Mouse (Mus musculus) stomach, postnatal 0 days (tissue): Measurements from ENCODE around the gene Fgfr2. TPM values are rescaled to one million over a fixed set of nuclear protein-coding genes. Genes with fewer than 3 reads are reported as not detected.
A peak's percentile ranks its signal among the peaks of the same experiment; 100 is the strongest.

ENCODE experiments used
- ATAC-seq: fragments of 200-750 bp; cut with Nextera tagmentation; 2 replicates; pipeline ENCODE4 v1.8.0; 2017; ENCODE audit not compliant: low FRiP score, low TSS enrichment
- DNase-seq: peaks from one replicate; pipeline ENCODE4 v3.0.0-alpha.2; 2016; ENCODE audit warnings: low spot score
- H3K27ac ChIP-seq: fragments of 300-500 bp; sonication (generic); replicated peaks from 2 replicates; pipeline ENCODE4 v1.5.1; 2014; ENCODE audit warnings: mild to moderate bottlenecking, control low read depth
- H3K27me3 ChIP-seq: fragments of 300-500 bp; sonication (generic); 2 replicates; pipeline ENCODE4 v1.6.1; 2014; ENCODE audit warnings: low read length; ENCODE audit not compliant: control insufficient read depth, insufficient read depth
- H3K36me3 ChIP-seq: fragments of 300-500 bp; sonication (generic); 2 replicates; pipeline ENCODE4 v1.6.1; 2014; ENCODE audit warnings: low read length, mixed read lengths; ENCODE audit not compliant: control insufficient read depth, insufficient read depth
- H3K4me1 ChIP-seq: fragments of 300-500 bp; sonication (generic); replicated peaks from 2 replicates; pipeline ENCODE4 v1.6.1; 2014; ENCODE audit warnings: antibody characterized with exemption; ENCODE audit not compliant: control insufficient read depth, insufficient read depth
- H3K4me2 ChIP-seq: fragments of 300-500 bp; sonication (generic); replicated peaks from 2 replicates; pipeline ENCODE4 v1.6.1; 2014; ENCODE audit warnings: low read depth, mild to moderate bottlenecking, control low read depth, moderate library complexity
- H3K4me3 ChIP-seq: fragments of 300-500 bp; sonication (generic); 2 replicates; pipeline ENCODE4 v1.5.1; 2014; ENCODE audit warnings: low read depth, low read length, control low read depth
- H3K9ac ChIP-seq: fragments of 300-500 bp; sonication (generic); 2 replicates; pipeline ENCODE4 v1.6.1; 2014; ENCODE audit warnings: mild to moderate bottlenecking, low read length, control low read depth, mixed read lengths
- H3K9me3 ChIP-seq: fragments of 300-500 bp; sonication (generic); 2 replicates; pipeline ENCODE4 v1.6.1; 2016; ENCODE audit warnings: low read length; ENCODE audit not compliant: control insufficient read depth
- CTCF ChIP-seq: IDR thresholded peaks from 2 replicates; pipeline ENCODE4 v1.5.1; 2016; ENCODE audit warnings: antibody characterized with exemption, low read depth, mild to moderate bottlenecking, moderate library complexity
- EP300 ChIP-seq: optimal IDR thresholded peaks from 2 replicates; pipeline ENCODE3; 2016; ENCODE audit warnings: antibody characterized with exemption
- WGBS: fragments of 180-500 bp; shearing (Covaris S2); extraction: QIAGEN DNeasy Blood & Tissue Kit; methylation state at CpG from one replicate; pipeline ENCODE4 v1.1.7; 2014; 5-methylcytosine and 5-hydroxymethylcytosine counted together
- polyA plus RNA-seq: library from polyadenylated mRNA; unstranded; fragments of >200 nt; fragmentation: Nextera tagmentation; extraction: Ambion mirVana; gene quantifications from 2 replicates; pipeline ENCODE4 v1.2.1, GENCODE M21; 2015

Gene Fgfr2
- 60.8 and 67.1 TPM in 2 replicates for polyA plus RNA-seq

GRCm38 (mm10) chr7:133123244-133123998 lies at the start of gene Fgfr2:
TSS of gene Fgfr2 (minus strand) at chr7:133123350.
- Histone ChIP-seq H3K27me3 (no peaks in the 10 kb centered on the region), H3K27ac (peak within 1 kb of the TSS; percentile 100), H3K36me3 (no peaks in the 10 kb centered on the region), H3K9ac (peak within 1 kb of the TSS; percentile 98), H3K9me3 (no peaks in the 10 kb centered on the region), H3K4me3 (peak within 1 kb of the TSS; percentile 94), H3K4me2 (peak within 1 kb of the TSS; percentile 87), H3K4me1 (0 out of 2 replicates have a peak, but pooled peaks cover 2% of the 10 kb centered on the region)
- peak; percentile 72 for ATAC-seq
- peak; percentile 88 for DNase-seq
- TF ChIP-seq CTCF (no peak), EP300 (no peak)
- WGBS, result under 1% methylated on average over 36 of the region's 53 CpGs

- Histone ChIP-seq H3K9me3 (no peaks in the 10 kb centered on the region), H3K27ac (no peak overlapping the region), H3K27me3 (no peaks in the 10 kb centered on the region), H3K9ac (no peak overlapping the region), H3K36me3 (no peaks in the 10 kb centered on the region), H3K4me1 (0 out of 2 replicates have a peak, but pooled peaks cover 2% of the 10 kb centered on the region), H3K4me2 (no peak overlapping the region), H3K4me3 (no peak overlapping the region)
- TF ChIP-seq EP300 (no peak), CTCF (no peak)
- ATAC-seq (no peak), DNase-seq (no peak)
- WGBS, result 69% methylated on average over 4 of the region's 4 CpGs
Measured at GRCm38 (mm10) chr7:133171403-133172032, 48.4 kb upstream of the Fgfr2 start.

GRCm38 (mm10) chr7:133168928-133169327 lies 45.8 kb upstream of the Fgfr2 start:
- Histone ChIP-seq H3K27me3 (no peaks in the 10 kb centered on the region), H3K4me2 (no peak overlapping the region), H3K9ac (no peak overlapping the region), H3K4me1 (0 out of 2 replicates have a peak, but pooled peaks cover 2% of the 10 kb centered on the region), H3K9me3 (no peaks in the 10 kb centered on the region), H3K27ac (no peak overlapping the region), H3K36me3 (no peaks in the 10 kb centered on the region), H3K4me3 (no peak overlapping the region)
- DNase-seq (no peak), ATAC-seq (no peak)
- 82% methylated on average over 3 of the region's 3 CpGs for WGBS
- TF ChIP-seq EP300, result no peak
- TF ChIP-seq CTCF, result no peak

- Histone ChIP-seq H3K4me3 (no peak overlapping the region), H3K9ac (no peak overlapping the region)
- WGBS, result 75% methylated on average over 2 of the region's 2 CpGs
Measured at GRCm38 (mm10) chr7:133167903-133168302, 44.8 kb upstream of the Fgfr2 start.

GRCm38 (mm10) chr7:133164770-133165169 lies 41.6 kb upstream of the Fgfr2 start:
- Histone ChIP-seq H3K9ac (no peak overlapping the region), H3K27me3 (no peaks in the 10 kb centered on the region), H3K4me2 (no peak overlapping the region), H3K9me3 (no peaks in the 10 kb centered on the region), H3K27ac (no peak overlapping the region), H3K4me1 (peaks cover 2% of the 10 kb centered on the region), H3K4me3 (no peak overlapping the region), H3K36me3 (no peaks in the 10 kb centered on the region)
- DNase-seq, result no peak
- TF ChIP-seq CTCF, result no peak
- TF ChIP-seq EP300, result no peak
- no peak for ATAC-seq
- WGBS, result 13% methylated on average over 2 of the region's 2 CpGs

More at GRCm38 (mm10) chr7:133167903-133168302, 44.8 kb upstream of the Fgfr2 start:
- DNase-seq, result no peak
- 0 out of 2 replicates have a peak, but pooled peaks cover 2% of the 10 kb centered on the region for H3K4me1 ChIP-seq
- H3K27ac ChIP-seq, result no peak overlapping the region
- no peak for ATAC-seq
- no peaks in the 10 kb centered on the region for H3K9me3 ChIP-seq
- no peak overlapping the region for H3K4me2 ChIP-seq
- no peak for TF ChIP-seq EP300
- no peak for TF ChIP-seq CTCF
- H3K36me3 ChIP-seq, result no peaks in the 10 kb centered on the region
- H3K27me3 ChIP-seq, result no peaks in the 10 kb centered on the region

- no peak overlapping the region for H3K4me3 ChIP-seq
- DNase-seq (no peak), ATAC-seq (no peak; the same call in 1 of the 2 replicates)
- TF ChIP-seq CTCF (no peak), EP300 (no peak)
- no peak overlapping the region for H3K9ac ChIP-seq
- 58% methylated on average over 5 of the region's 5 CpGs for WGBS
- H3K36me3 ChIP-seq, result no peaks in the 10 kb centered on the region
- H3K4me2 ChIP-seq, result no peak overlapping the region
- H3K27me3 ChIP-seq, result no peaks in the 10 kb centered on the region
- peaks cover 2% of the 10 kb centered on the region for H3K4me1 ChIP-seq
- H3K9me3 ChIP-seq, result no peaks in the 10 kb centered on the region
- no peak overlapping the region for H3K27ac ChIP-seq
Measured at GRCm38 (mm10) chr7:133163011-133163410, 39.9 kb upstream of the Fgfr2 start.
